Mouse (Mus musculus): ENCODE data around the gene Ablim1.

GRCm38 (mm10) chr19:57113975-57114374, 200.7 kb downstream of the Ablim1 start:
- TF ChIP-seq EP300 (IDR thresholded peaks at IDR 0.05; ENCODE audit: low read depth) (no peak), CTCF (IDR thresholded peaks at IDR 0.05; ENCODE audit: low read depth) (no peak)
